Mouse (Mus musculus) cerebellum, adult 9-10 months (tissue): ENCODE measurements around the gene Tank.

Source experiments
- DNase-seq: peaks from one replicate; pipeline ENCODE4 v3.0.0; 2022

The Tank gene

DNA sequence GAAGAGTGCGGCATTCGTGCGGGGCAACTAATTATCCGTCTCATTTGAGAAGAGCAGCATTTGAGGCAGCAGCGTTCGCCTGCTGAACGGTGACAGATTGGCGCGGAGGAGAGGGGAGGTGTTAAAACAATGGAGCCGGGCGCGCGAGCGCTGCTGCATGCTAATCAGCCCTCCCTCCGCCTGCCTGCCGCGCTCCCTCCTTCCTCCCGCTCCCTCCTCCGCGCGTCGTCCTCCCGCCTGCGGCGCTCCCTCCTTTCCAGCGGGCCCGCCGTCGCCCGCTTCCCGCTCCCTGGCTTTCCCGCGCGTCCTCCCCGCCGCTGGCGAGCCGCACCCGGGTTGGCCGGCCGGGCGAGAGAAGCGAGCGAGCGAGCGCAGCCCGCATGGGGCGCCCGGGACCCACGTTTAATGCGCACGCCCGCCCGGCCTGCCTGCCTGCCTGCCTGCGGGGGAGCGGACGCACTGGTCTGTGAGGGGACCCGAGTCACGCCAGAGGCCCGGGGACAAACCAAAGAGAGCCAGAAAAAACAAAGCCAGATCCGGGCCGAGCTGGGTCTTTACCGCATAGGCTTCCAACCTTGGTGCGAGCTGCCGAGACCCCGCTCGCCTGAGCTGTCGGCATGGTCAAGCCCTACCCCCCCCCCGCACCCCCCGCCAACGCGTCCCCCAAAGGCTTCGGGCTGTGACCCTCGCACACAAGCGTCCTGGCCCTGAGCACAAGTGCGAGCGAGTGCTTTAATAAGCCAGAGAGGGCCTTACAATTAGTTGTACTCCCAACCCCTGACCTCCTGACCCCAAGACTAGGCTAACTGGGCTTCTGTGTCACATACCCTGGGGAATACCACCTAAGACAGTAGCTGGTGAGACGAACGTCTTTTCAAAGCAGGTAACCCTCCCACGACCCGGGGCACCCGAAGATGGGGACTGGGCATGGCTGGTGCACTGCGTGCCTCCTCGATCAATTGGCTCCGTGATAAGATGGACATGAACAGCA is 78.3 kb downstream of the Tank start:
- DNase-seq, result peak; percentile 82

DNA sequence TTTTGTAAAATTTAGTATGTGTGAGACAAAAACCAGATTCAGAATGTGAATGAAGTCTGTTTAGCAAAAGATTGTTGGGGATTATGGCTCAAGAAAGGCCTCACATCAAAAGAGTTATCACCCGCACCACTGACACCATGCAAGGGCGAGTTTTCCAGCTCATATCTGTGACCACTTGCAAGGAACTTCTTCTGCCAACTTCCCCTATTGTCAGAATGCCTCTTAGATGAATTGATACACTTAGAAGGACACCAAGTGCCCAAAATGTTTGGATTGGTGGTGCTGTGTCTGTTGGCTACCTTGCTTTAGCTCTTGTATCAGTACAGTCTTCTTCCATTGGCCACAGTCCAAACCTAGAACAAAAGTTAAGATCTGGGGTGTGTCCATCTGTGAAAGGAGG is 80.9 kb downstream of the Tank start:
- DNase-seq, result no peak

DNA sequence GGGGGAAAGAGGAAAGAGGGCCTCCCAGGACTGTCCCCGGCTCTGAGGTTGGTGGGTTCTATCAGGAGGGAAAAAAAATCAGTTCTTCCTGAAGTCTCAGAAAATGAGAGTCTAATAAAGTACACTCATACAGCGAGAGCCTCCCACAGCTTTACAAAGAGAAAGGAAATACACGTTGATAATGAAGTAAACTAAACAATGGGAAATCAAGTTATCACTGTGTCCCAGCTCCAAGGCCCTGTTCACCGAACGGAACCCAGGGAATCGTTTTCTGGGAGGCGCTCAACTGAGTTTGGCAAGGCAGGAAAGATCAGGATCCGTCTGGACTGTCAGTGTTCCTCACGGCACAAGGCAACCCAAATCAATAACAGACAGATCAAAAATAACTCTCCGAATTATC is 84.4 kb downstream of the Tank start:
- DNase-seq, result no peak

DNA sequence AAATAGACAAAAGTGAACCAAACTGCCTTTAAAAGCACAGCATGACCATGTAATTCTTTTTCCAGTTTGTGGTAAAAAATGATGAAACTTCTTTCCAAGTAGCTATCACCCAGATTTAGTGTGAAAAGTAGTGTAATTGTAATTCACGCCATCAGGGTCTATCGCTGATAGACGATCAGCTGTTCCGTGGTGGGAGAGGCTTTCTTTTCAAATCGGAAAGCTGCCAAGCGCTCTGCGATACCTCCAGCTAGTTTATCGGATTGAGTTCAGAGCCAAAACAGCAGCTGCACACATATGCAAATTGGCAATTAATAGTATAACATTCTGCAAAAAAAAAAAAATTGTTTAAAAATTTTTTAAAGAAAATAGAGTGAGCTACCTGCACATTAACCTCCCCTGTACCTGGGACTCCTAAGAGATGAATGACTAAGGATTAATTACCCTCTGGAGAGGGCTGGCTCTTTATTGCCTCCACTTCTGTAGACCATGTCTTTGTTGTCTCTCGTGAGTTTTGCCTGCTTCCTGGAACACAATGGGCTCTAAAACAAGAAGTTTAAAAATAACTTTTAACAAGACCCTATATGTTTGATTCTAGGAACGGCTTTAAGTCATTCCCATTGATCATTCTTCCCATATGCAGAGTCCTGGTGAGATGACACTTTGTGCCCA is 85.3 kb downstream of the Tank start:
- no peak for DNase-seq

DNA sequence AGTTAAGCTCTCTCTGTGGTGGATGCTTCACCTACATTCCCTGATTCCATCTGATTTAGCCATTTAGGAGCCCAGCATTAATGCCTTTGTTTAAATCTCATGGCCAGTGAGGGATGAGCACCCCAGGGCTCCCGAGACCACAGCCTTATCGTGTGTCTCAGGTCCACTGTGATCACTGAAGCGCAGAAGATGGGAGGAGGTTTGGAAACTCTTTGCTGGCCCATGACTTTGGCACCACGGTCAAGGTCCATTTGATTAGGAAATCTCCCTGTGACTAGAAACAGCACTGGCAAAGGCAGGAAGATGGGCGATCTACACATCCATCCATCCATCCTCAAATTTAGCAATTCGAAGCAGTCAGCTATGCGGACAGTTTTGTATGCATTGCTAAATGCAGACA is 89.0 kb downstream of the Tank start:
- DNase-seq, result no peak

DNA sequence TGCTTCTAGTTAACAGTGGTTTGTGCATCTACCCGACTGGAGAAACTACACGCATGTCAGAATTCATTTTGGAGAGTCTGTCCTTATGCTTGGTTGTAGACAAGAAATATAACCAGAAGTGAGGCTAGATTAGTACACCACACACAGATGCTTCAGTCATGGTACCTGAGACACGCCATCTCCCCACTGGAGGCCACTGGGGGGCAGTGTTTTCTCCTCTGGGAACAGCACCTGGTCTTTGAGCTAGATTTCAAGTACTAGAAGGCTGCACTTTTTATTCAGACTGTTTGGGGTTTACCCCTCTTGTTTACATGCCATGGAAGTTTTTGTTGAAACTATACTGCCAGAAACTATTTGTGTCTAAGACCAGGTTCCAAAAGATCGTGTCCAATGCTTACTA is 89.9 kb downstream of the Tank start:
- peak; percentile 65 for DNase-seq

DNA sequence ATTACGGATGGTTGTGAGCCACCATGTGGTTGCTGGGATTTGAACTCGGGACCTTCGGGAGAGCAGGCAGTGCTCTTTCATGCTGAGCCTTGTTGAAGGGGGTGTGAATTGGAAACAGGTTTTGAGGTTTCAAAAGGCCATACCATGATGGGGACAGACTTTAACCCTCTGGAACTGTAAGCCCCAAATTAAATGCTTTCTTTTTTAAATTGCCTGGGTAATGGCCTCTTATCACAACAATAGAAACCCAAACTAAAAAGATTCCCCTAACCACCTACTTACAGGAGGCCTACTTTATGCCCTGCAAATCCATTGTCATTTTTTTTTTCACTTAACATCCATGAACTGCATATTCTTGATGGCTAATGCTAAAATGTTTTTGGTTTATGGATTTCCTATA is 96.2 kb downstream of the Tank start:
- DNase-seq, result no peak

DNA sequence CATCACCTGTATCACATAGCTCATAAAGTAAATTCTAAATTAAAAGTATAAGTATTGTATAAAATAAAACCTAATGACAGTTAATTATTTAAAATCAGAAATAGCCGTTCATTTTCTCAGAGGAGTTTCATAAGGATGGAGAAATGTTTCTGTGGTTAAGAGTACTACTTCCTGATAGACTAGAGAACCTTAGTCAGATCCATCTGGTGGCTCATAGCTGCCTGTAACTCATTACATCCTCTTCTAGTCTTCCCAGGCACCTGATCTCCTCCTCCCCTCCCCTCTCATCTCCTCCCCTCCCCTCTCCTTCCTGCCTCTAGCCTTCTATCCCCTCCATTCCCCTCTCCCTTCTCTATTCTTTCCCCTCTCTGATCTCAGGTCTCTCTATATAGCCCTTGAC is 103.2 kb downstream of the Tank start:
- no peak for DNase-seq

DNA sequence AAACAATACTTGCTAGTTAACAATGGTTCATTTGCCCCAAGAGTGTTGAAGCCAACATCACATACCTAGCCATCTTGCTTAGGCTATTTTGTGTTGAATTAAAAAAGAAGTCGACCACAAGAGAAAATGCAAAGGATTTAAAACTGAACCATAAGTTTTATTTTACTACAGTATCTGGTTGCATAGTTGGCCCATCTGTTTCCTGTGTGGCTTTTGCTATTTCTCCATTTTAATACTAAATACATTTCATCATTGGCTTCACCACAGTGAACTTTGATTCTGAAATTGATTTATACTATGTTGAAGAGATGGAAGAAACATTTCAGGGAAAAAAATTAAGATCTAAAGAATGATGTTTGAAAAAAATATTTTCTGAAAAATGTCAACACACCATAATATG is 108.1 kb downstream of the Tank start:
- no peak for DNase-seq

DNA sequence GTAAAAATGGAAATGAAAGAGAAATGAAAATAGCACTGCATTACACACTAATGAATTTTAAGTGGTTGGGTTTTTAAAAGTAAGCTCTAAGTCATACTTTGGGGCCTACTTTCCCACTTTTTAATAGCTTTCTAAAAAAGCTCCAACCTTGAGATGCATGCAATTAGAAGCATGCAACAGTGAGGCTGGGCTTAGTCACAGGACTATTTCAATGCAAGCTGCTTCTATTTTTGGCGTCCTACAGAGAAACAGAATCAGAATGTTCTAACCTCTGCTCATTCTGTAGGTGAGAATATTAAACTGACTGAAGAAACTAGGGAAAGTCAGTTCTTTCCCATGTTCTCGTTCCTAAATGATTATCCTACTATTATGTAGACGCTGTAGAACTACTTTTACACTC is 110.7 kb downstream of the Tank start:
- DNase-seq, result no peak
